Mouse (Mus musculus) G1E (cell line): ENCODE results near the gene Rab27a.

ENCODE experiments used
- CTCF ChIP-seq: IDR thresholded peaks from 2 replicates; pipeline ENCODE4 v1.5.1; 2012; ENCODE audit warnings: low read depth, low read length, inconsistent platforms, mixed read lengths
- GATA1 ChIP-seq: IDR thresholded peaks from 2 replicates; pipeline ENCODE4 v1.6.1; 2012; ENCODE audit warnings: borderline replicate concordance, low read length, inconsistent platforms, mixed read lengths
- GATA2 ChIP-seq: IDR thresholded peaks from 2 replicates; pipeline ENCODE4 v1.6.1; 2012; ENCODE audit warnings: low read depth, low read length, inconsistent platforms, borderline replicate concordance
- POLR2AphosphoS5 ChIP-seq: IDR thresholded peaks from 2 replicates; pipeline ENCODE4 v1.6.1; 2012; ENCODE audit warnings: low read depth, low read length, inconsistent platforms; ENCODE audit not compliant: insufficient replicate concordance
- TAL1 ChIP-seq: conservative IDR thresholded peaks from 2 replicates; pipeline ENCODE4 v1.6.1; 2012; ENCODE audit warnings: low read depth, low read length, inconsistent platforms, mixed read lengths

- TF ChIP-seq CTCF, result no peak
- TF ChIP-seq TAL1, result no peak
- no peak for TF ChIP-seq GATA1
- no peak for TF ChIP-seq GATA2
- no peak for TF ChIP-seq POLR2AphosphoS5
Observed at GRCm38 (mm10) chr9:73068688-73069087, 24.0 kb downstream of the Rab27a start.
